ENCODE assay signal across 8 mouse cellular contexts in genomic region chr1:25826771-25827170, GRCm38 (mm10). TPM values are rescaled to one million over a fixed set of nuclear protein-coding genes. Genes with fewer than 3 reads are reported as not detected.
DNase-seq lines count a peak whose midpoint lies in the region; ATAC-seq and TF ChIP-seq lines count a peak whose summit lies in the region.

No protein-coding gene starts in this region.

- H3K4me1 ChIP-seq in neural tube, embryonic 12.5 days, result peaks cover 17% of the 10 kb centered on the region; the same call in 1 of the 2 replicates
- no peaks in the 10 kb centered on the region for H3K4me1 ChIP-seq in kidney, embryonic 16.5 days (ENCODE audit: insufficient read depth, low read length)

- H3K4me3 ChIP-seq in layer of hippocampus, adult 2 months, result peak overlapping the region; percentile 75
- H3K4me3 ChIP-seq in neural tube, embryonic 12.5 days, result no peak overlapping the region
- H3K4me3 ChIP-seq in kidney, embryonic 16.5 days (ENCODE audit: low read length), result no peak overlapping the region

- no peak for ATAC-seq in neural tube, embryonic 12.5 days (ENCODE audit: low FRiP score, low read depth)
- ATAC-seq in kidney, embryonic 16.5 days (ENCODE audit: low FRiP score, low TSS enrichment), result no peak

- H3K4me2 ChIP-seq in neural tube, embryonic 12.5 days (replicated peaks), result peak overlapping the region; percentile 69
- no peak overlapping the region for H3K4me2 ChIP-seq in kidney, embryonic 16.5 days (replicated peaks; ENCODE audit: low read depth, low read length)

- H3K27me3 ChIP-seq in neural tube, embryonic 12.5 days (replicated peaks), result no peaks in the 10 kb centered on the region
- peaks cover 45% of the 10 kb centered on the region for H3K27me3 ChIP-seq in kidney, embryonic 16.5 days (ENCODE audit: insufficient read depth, low read length)

- peak; percentile 90 for TF ChIP-seq CTCF in layer of hippocampus, adult 2 months (conservative IDR thresholded peaks at IDR 0.05)

- 12% methylated on average over 7 of the region's 7 CpGs for WGBS in neural tube, embryonic 12.5 days
- 11% methylated on average over 7 of the region's 7 CpGs for WGBS in kidney, embryonic 16.5 days

- peak overlapping the region; percentile 92 for H3K27ac ChIP-seq in layer of hippocampus, adult 2 months
- H3K27ac ChIP-seq in neural tube, embryonic 12.5 days, result no peak overlapping the region
- no peak overlapping the region for H3K27ac ChIP-seq in kidney, embryonic 16.5 days (ENCODE audit: low read length)

- DNase-seq in kidney, postnatal 4 days, result peak; percentile 39 to 40
- no peak for DNase-seq in kidney, adult 11 months
- DNase-seq in cerebellum, postnatal 25 days, result peak; percentile 72 to 87
- peak; percentile 57 to 74 for DNase-seq in layer of hippocampus, adult 2 months (ENCODE audit: low spot score in 2 of 2)
- DNase-seq in thymus, postnatal 0 days (ENCODE audit: low spot score), result no peak
- DNase-seq in heart, adult 11 months, result no peak

- no peaks in the 10 kb centered on the region for H3K9me3 ChIP-seq in neural tube, embryonic 12.5 days
- no peaks in the 10 kb centered on the region for H3K9me3 ChIP-seq in kidney, embryonic 16.5 days (ENCODE audit: low read length)

- no peaks in the 10 kb centered on the region for H3K36me3 ChIP-seq in neural tube, embryonic 12.5 days
- no peaks in the 10 kb centered on the region for H3K36me3 ChIP-seq in kidney, embryonic 16.5 days (ENCODE audit: insufficient read depth, low read length)

- H3K9ac ChIP-seq in neural tube, embryonic 12.5 days, result no peak overlapping the region
- no peak overlapping the region for H3K9ac ChIP-seq in kidney, embryonic 16.5 days (replicated peaks; ENCODE audit: low read length)

RNA-seq across cellular contexts. Expression of gene Adgrb3, which starts 2.7 kb away (rescaled TPM):
- total RNA-seq in layer of hippocampus, adult 2 months (2021), result 100 to 1,000 TPM; 111 to 118 TPM
- 19.9 and 21.7 TPM in 2 replicates for polyA plus RNA-seq in neural tube, embryonic 12.5 days (2016; fragmentation: Nextera tagmentation; extraction: Ambion mirVana)
- polyA plus RNA-seq in thymus, postnatal 0 days (2015; fragmentation: Nextera tagmentation; extraction: Ambion mirVana), result 0.10 TPM in 1 of 2 replicates, not detected in the other
- polyA plus RNA-seq in kidney, embryonic 16.5 days (2015; fragmentation: Nextera tagmentation; extraction: Ambion mirVana), result 0.45 and 0.53 TPM in 2 replicates

Comparison
In these comparisons a context has a peak if more than half of its experiments do, and no peak if none do; other contexts are left out.
1. DNase-seq: peak in kidney, postnatal 4 days (2 of 2), cerebellum, postnatal 25 days (2 of 2) and layer of hippocampus, adult 2 months (2 of 2); none in kidney, adult 11 months (single experiment), thymus, postnatal 0 days (single experiment) and heart, adult 11 months (single experiment).
2. RNA of gene Adgrb3, which starts 2.7 kb away (polyA plus RNA-seq): 19.9 to 21.7 TPM in neural tube, embryonic 12.5 days; 0.45 to 0.53 TPM in kidney, embryonic 16.5 days and 0.10 TPM in thymus, postnatal 0 days; every median in the first group is over 10 times any median in the second.